Mouse (Mus musculus): ENCODE measurements around the gene Slc22a14.
A peak's percentile ranks its signal among the peaks of the same experiment; 100 is the strongest.

Gene Slc22a14

DNA sequence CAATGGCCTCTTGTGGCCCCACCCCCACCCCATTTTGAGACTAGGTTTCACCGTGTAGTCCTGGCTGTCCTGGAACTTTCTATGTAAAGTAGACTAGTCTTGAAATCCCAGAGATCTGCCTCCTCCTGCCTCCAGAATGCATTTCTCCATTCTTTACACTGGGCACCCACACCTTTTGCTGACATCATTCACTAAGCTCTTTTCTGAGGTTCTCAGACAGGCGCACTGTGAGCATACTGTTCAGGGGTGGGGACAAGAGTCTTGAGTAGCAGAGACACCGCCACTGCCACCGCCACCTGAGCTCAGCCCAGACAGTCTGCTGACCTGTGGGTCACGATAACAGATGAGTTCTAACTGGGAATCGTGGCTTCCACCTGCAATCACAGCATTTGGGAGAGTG is 9.4 kb downstream of the Slc22a14 start:
- DNase-seq = no peak

DNA sequence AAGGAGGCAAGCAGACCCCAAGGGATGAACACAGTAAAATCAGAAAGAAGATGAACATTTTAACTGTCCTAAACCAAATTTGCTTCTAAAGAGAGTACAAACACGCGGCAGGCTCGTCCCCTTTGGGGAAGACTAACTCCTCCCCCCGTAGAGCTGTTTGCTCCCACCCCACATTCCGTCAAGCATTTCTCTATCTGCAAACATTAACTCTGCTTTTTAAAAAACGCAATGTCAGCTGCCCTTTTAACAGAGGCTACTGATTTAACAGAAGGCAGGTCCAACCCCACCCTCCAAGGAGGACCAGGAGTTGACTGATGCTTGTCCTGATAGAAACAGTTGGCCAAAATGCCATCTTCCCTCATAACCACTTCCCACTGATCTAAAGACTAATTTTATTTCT is 11.4 kb downstream of the Slc22a14 start:
- DNase-seq = peak; percentile 79

DNA sequence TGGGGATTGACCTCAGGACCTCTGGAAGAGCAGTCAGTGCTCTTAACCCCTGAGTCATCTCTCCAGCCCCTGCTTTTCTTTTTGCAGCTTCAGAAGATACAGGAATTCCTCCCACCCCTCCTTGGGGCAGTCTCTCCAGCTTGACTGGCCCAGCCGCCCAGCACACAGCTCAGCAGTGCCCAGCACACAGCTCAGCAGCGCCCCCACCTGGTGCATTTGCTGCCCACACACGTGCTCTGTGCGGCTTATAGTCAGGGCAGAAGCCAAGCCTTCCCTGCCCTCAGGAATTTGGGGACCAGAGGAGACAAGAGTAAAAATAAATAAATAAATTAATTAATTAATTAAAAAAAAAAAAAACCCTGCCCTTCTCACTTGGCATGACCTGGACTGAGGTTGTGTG is 13.3 kb downstream of the Slc22a14 start:
- DNase-seq = peak; percentile 76

DNA sequence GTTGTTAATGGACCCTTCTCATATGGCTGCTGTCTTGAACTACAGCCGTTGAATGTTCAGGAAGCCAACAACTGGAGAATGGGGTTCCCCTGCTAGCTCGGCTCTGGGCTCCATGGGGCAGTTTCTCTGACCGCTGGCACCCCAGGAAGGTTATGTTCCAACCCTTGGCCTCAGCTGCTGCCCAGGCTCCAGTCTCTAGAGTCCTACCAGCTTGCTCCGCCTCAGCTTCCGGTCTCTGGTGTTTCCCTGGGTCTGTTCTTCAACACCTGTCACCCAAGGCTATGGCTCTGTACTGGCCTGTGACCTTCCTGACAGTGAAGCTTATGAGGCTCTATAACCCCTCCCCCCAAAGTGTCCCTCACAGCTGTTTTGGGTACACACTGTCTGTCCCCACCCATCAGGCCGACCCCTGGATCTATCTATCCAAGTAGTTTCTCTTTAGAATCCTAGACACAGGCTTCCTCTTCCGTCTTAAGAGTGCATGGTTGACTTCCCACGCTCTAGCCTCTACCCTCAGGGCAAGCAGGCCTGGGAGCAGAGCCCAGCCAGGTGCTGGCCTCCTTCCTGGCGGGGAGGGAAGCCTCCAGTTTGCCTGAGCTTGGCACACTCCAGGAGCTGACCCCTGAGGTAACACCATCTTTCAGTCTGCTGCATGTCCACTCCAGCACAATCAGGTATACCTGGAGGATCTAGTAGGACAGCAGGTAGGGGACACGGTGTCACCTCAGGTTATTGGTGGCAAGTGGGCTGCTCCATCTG is 14.2 kb downstream of the Slc22a14 start:
- DNase-seq = peak; percentile 77

DNA sequence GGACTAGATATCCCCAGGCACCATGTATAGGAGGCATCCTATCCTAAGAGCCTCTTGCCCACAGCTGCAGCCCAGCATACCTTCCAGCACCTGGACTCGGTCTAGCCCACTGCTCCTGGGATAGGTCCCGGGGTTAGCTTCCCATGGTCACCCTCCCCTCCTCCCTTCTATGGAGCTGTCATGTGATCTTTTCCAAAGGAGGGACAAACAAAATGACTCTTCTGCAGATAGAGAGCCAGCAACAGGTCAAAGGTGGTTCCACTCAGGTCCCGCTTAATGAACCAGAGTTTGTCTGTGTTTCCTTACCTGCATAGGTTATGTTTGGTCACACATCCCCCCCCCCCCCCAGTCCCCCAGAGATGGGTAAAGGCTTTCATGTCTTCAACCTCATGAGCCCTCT is 14.8 kb downstream of the Slc22a14 start:
- peak; percentile 63 for DNase-seq

DNA sequence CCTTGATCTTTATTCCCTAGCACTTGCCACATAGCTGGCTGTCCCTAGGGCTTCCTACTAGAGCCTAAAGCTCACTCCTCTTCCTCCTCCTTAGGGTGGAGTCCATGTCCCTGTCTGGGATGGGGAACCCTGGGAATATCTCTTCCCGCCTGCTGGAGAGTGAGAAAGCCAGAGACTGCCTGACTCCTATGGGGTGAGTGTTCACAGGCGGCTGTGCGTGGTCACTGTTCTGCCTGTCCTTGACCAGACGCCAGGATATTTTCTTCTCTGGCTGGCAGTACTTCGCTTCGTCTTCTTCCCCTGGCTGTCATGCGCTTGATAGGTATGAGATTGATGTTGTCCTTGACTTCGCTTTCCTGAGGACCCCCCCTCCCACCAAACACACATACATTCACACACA is 19.0 kb downstream of the Slc22a14 start:
- DNase-seq = no peak

DNA sequence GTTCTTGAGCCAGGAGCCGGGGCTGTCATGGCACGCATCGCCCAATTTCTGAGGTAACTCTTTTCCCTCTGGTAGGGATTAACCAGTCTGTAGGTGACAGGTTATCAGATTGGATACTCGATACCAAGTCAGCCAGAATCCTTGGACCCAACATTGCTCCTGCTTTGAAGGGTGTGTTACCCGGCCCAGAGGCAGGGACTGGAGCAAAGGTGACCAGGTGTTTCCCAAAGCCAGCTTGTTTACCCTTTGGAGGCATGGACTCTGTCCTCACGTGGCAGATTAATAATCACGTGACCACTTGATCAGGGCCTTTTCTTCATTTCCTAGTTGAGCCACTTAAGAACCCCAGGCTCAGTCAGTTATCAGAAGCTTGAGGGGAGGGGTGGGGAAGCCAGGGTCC is 22.6 kb downstream of the Slc22a14 start:
- DNase-seq = peak; percentile 66

DNA sequence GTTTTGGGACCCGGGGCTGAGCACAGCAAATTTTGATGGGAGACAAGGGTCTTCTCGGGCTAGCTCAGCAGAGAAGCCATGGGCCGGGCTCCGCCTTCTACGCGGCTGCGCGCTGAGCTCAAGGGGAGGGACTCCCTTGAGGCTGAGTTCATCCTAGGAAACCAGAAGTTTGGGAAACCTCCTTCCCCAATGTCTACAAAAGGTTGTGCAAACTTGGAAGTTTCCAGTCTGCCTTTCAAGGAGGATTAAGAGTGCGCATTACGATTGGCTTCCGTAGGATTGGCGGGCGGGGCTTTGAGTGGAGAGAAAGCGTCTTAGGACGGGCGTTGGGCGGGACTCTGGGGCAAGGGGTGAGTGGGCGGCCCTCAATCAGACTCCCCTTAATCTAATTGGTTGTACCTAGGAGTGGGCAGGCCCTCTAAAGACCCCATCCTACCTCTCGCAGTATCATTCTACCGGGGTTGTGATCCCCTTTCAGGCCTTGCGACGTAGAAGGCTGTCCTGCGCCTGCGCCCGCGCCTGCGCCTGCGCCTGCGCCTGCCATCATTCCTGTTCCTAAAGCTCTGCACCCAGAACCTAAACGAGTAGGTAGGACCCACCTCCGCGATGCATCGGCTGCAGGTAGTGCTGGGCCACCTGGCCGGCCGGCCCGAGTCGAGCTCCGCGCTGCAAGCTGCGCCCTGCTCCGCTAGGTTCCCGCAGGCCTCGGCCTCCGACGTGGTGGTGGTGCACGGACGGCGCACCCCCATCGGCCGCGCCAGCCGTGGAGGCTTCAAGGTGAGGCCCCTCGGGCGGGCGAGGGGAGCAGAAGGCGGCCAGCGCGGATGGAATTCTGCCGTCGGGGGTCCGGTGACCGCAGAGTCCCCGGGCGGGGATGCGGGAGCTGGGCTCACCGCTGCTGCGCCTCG is 24.2 kb downstream of the Slc22a14 start, which contains the start of gene Myd88:
TSS of gene Myd88 (minus strand) at position 503 of the 908 bp plus-strand sequence.
- DNase-seq = peak; percentile 99

DNA sequence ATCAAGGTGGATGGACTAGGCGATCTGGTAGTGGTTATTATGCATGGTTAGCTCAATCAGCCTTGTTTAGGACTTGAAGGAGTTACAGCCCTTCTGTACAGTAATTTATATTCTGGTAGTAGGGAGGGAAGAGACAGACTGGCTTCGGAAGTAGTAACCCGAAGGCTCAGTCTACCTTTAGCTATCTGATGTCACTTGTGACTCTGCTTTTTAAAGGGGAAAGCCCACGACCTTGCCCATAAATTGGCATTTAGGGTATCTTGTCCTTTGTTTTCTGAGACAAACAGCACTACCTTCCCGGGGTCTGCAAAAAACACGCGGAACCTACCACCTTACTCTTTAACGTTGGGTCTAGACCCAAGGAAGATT is 25.2 kb downstream of the Slc22a14 start:
- no peak for DNase-seq

DNA sequence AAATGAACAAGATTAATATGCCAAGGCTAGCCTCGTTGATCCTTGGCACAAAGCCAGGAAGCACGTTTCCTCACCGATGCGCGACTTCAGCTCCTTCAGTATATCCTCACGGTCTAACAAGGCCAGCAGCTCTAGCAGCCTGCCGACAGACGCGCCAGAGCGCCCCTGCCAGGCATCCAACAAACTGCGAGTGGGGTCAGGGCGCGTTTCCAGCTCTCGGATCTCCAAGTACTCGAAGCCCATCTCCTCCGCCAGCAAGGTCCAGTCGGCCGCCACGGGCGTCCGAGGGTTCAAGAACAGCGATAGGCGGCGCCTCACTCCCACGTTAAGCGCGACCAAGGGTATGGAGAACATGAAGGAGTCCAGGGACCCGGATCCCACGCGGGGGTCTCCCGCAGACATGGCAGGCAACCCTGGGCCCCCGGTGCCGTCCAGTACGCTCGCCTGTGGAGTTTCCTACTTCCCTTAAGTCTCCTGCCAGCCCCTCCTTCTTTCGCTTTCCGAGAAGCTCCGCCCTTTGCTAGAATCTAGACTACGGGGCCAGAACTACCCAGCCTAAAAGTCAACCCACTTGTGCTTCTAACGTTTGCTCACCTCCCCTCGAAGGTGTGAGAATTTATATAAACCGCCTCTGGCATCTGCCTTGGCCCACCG is 25.7 kb downstream of the Slc22a14 start, which contains the start of gene Acaa1a:
TSS of gene Acaa1a (plus strand) at position 119 of the 654 bp plus-strand sequence.
- peak; percentile 81 for DNase-seq

DNA sequence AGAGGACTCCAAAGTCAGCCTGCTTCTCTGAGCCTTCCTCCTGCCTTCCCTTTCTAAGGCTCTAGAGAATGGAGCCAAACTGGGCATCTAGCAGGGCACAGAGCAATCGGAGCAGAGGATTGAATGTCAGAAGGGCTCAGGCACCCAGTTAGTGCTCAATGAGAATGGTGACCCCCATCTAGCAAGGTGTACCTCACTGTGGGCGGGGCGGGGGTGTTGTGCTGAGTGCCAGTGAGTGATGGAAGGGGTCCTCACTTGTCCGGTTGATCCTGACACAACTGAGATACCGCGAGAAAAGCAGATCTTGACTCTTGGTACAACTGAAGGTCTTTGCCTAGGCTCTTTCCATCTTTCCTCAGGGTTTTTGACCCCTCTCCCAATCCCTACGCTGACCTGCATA is 26.2 kb downstream of the Slc22a14 start:
- DNase-seq = no peak

DNA sequence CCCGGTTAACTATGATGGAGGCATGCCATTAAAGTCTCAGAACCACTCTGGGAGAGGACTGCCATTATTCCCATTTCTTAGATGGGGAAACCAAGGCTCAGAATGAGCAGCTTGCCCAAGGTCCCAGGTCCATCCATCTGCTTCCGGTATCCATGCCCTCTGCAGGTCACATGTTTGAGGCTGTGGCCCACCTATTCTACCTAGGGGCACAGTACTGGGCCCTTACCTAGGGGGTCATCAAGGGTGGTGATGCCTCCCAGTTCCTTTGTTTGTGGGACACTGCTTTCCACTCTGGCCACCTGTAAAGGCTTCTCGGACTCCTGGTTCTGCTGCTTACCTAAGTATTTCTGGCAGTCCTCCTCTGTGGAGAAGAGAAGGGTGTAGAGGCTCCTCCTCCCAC is 27.0 kb downstream of the Slc22a14 start:
- DNase-seq = no peak

DNA sequence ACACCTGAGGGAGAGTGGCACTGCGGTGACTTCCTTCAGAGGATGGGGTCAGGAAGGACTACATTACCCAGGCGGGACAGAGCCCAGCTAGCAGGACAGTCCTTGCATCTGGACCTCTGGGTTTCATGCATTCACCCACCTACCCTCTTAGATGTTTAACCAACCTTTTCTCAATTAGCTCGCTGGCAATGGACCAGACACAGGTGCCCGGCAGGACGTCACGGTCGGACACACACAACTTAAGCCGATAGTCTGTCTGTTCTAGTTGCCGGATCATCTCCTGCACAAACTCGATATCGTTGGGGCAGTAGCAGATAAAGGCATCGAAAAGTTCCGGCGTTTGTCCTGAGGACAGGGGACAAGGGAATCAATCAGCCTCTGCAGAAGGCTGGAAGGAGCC is 27.5 kb downstream of the Slc22a14 start:
- no peak for DNase-seq

DNA sequence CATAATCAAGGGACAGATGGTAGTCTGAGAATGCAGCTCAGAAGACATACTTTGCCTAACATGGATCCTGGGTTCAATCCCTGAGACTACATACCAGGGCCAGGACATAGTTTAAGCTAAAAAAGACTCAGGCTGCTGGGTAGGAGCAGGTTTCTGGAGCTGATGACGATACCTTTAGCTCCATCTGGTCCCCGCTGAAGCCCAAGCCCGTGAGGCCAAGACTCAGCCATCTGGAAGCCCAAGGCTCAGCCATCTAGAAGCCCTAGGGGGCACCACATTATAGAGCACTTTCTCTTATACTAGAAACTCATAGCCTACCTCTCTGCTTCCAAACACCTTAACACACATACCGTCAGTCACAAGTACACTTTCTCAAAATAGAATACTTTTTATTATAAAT is 29.8 kb downstream of the Slc22a14 start:
- DNase-seq = no peak

DNA sequence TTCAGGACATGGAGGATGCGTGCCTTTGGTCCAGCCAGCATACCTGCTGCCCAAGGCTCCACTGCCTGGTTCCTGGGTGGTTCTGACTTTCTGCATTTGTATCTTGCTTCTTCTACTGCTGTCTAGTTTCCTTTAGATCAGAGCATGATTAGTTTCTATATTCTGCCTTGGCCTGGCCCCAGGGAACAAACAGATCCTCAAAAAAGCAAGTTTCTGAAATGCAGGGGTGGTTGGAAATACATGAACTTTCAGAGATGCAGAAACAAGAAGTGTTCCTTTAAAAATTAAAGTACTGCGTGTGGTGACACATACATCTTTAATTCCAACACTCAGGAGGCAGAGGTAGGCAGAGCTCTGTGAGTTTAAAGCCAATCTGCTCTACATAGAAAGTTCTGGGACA is 30.5 kb downstream of the Slc22a14 start:
- no peak for DNase-seq

DNA sequence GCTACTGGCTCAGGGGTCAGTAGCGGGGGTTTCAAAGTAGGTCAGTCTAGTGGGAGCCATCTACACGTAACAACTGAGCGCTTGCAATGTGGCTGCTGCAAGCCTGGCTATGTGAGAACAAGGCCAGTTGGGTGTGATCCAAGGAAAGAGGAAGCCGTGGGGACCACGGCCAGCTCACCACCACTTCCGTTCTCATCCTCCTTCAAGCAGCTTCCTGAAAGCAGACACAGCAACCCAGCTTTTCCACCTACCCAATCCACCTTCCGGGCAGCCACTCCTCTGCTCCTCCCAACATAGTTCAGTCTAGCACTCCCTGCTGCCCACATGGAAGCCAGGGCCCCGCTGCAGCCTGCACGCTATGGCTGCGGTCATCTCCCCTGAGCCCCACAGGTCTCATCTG is 31.0 kb downstream of the Slc22a14 start:
- peak; percentile 57 for DNase-seq

DNA sequence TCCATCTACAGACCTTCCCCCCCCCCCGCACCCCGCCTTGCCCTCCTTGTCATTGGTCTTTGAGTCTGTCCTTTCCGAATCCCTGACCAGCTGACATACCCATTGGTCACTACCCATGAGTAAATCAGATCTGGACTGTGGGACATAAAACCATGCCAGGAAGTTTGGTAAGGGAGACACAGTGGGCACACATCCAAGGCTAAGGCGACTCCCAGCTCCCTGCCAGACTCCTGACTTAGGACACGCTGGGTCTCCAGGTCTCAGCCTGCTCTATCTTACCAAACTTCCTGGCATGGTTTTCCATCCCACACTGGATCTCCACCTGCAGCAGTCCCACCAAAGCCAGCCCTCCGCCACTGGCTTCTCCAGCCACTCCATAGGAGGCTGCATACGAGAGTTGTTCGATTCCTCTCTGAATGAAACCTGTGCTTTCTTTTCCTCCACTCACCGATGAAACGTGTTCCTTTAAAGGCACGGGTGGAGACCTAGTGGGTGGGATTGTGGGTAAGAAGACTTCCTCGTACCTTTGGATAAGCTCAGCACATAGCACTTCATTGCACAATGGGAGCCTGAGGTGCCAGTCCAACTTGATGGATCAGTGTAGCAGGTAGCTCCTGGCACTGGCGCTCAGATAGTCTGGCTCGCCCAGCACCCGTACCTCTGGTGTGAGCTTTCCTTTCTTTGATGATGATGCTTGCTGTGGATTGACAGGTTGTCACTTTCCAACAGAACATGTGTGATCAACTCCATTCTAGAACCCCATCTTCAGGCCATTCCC is 35.0 kb downstream of the Slc22a14 start:
- DNase-seq = no peak

DNA sequence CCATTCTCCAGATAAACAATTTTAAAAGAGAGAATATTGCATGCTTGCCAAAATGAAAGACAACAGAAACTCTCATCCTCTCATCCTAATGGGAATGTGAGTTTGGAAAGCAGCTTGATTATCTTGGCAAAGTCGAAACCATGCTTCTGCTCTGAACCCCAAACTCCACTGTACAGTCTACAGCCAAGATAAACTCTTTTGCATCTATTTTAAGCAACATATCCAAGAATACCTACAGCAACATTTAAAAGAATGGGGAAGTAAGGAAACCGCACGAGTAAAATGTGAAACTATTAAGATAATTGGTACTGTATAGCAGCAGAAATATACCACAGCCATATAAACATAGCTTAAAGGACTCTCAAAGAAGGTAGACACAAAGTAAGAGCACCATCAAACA is 36.9 kb downstream of the Slc22a14 start:
- no peak for DNase-seq

DNA sequence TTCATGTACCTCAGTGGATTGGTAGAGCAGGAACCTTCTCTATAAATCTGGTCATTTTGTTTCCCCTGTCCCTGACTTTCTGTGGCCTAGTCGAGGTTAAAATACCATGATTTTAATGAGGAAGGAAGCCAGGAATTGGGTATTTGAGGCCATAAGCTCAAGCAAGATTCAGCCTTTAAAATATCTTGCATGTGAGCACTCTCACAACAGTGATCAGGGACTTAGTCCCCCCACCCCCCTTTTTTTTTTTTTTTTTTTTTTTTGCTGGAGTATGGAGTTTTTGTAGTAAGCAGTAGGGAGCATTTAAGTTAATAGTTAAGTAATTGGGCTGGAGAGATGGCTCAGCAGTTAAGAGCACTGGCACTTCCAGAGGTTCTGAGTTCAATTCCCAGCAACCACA is 41.2 kb downstream of the Slc22a14 start:
- no peak for DNase-seq

DNA sequence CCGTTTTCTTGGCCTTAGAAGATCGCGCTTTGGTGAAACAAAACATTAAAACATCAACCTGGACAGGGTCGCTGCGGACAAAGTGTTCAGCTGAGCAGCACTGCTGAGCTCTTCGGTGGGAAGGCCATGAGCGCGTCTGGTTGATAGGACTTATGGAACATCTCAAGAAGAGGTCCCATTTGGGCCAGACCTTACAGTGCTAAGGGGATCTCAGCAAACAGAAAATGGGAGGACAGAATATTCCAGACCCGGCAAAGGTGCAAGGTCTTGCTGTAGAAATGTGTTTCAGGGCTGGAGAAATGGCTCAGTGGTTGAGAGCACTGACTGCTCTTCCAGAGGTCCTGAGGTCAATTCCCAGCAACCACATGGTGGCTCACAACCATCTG is 42.1 kb downstream of the Slc22a14 start:
- no peak for DNase-seq

DNA sequence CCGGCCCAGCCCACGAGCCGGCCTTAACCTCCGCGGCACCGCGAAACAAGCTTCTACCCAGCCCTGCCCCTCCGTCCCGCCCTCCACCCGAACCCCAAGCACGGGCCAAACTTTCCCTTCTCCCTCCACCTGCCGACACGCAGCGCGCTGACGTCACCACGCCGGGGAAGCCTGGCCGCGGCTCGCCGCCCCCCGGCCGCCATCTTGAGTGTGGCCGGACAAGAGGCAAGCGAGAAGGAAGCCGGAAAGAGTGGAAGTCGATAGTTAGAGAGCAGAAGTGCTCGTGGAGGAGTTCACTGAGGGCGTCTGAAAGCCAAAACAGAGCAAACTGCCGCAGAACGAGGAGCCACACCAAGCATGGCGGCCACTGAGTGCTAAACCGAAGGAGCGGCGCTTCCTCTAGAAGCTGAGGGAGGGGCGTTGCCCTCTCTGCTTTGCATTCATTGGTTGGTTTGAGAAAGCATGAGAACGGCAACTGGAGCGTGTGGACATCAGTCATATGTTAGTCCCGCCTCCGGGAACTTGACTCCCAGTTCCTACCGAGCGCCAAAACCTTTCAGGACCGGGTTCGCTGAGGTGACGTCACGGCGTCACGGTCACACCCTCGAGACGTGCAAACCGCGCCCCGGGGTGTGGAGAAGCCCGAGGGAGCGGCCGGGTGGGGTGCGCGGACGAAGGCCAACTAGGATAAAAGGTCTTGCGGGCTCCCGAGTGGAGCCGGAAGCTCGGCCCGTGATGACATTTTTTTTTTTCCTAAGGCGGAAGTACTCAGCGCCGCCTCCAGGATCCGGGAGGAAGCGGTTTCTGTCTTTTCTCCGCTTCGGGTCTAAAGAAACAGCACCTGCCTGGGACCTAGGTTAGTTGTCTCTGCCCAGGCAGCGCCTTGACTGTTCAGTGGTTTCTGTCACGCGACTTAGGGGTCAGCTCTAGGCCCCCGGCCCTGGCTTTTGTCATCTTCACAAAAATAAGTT is 42.8 kb downstream of the Slc22a14 start, which contains the start of gene Oxsr1:
TSS of gene Oxsr1 (minus strand) at position 139 of the 971 bp plus-strand sequence.
- DNase-seq = peak; percentile 100
